Mouse (Mus musculus) kidney, embryonic 14.5 days (tissue): ENCODE data around the gene Ccdc78. TPM values are rescaled to one million over a fixed set of nuclear protein-coding genes. Genes with fewer than 3 reads are reported as not detected.

ENCODE experiments used
- ATAC-seq: fragments of 200-750 bp; cut with Nextera tagmentation; 2 replicates; pipeline ENCODE4 v1.8.0; 2017; ENCODE audit warnings: moderate number of reproducible peaks, mild to moderate bottlenecking, moderate TSS enrichment, moderate library complexity; ENCODE audit not compliant: low FRiP score, low TSS enrichment
- H3K27ac ChIP-seq: fragments of 300-500 bp; sonication (generic); 2 replicates; pipeline ENCODE4 v1.5.1; 2014; ENCODE audit warnings: low read depth, mild to moderate bottlenecking, low read length, moderate library complexity, mixed read lengths
- H3K27me3 ChIP-seq: fragments of 300-500 bp; sonication (generic); 2 replicates; pipeline ENCODE4 v1.6.1; 2014; ENCODE audit warnings: mild to moderate bottlenecking, low read length; ENCODE audit not compliant: control insufficient read depth, insufficient read depth
- H3K36me3 ChIP-seq: fragments of 300-500 bp; sonication (generic); 2 replicates; pipeline ENCODE4 v1.6.1; 2014; ENCODE audit warnings: low read length, mixed read lengths; ENCODE audit not compliant: control insufficient read depth, insufficient read depth
- H3K4me1 ChIP-seq: fragments of 300-500 bp; sonication (generic); 2 replicates; pipeline ENCODE4 v1.6.1; 2014; ENCODE audit warnings: low read length, mixed read lengths; ENCODE audit not compliant: control insufficient read depth, insufficient read depth
- H3K4me2 ChIP-seq: fragments of 300-500 bp; sonication (generic); replicated peaks from 2 replicates; pipeline ENCODE4 v1.6.1; 2014; ENCODE audit warnings: low read depth, mild to moderate bottlenecking, low read length
- H3K4me3 ChIP-seq: fragments of 300-500 bp; sonication (generic); 2 replicates; pipeline ENCODE4 v1.5.1; 2014; ENCODE audit warnings: mild to moderate bottlenecking, low read length
- H3K9ac ChIP-seq: fragments of 300-500 bp; sonication (generic); 2 replicates; pipeline ENCODE4 v1.6.1; 2014; ENCODE audit warnings: low read depth, mild to moderate bottlenecking, low read length, moderate library complexity
- H3K9me3 ChIP-seq: fragments of 300-500 bp; sonication (generic); 2 replicates; pipeline ENCODE4 v1.6.1; 2016; ENCODE audit warnings: low read length; ENCODE audit not compliant: control insufficient read depth
- WGBS: fragments of 180-500 bp; shearing (Covaris S2); extraction: QIAGEN DNeasy Blood & Tissue Kit; methylation state at CpG from one replicate; pipeline ENCODE4 v1.1.7; 2014; 5-methylcytosine and 5-hydroxymethylcytosine counted together
- polyA plus RNA-seq: library from polyadenylated mRNA; unstranded; fragments of >200 nt; fragmentation: Nextera tagmentation; extraction: Ambion mirVana; gene quantifications from 2 replicates; pipeline ENCODE4 v1.2.1, GENCODE M21; 2014

The Ccdc78 gene
- polyA plus RNA-seq, 1 experiment from 2014 or later: 0.32 TPM

DNA sequence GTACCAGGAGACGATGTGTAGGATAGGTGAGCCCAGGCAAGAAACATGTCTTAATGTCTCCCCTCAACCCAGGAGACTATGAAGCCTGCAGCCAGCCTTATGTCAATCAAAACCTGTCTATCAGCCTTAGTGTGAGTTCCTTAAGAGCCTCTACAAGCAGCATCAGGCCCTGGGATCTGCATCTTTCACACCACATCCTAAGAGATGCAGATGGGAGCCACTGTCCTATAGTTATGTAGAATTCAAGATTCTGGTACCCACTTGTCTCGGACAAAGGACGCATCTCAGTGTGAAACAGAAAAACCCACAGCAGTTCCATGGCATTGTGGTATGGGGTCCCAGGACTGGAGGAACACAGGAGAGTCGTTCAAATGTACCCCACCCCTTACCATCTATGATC is 31.3 kb upstream of the Ccdc78 start:
- Histone ChIP-seq H3K4me2 (no peak overlapping the region), H3K9me3 (no peaks in the 10 kb centered on the region), H3K27me3 (no peaks in the 10 kb centered on the region), H3K36me3 (no peaks in the 10 kb centered on the region), H3K27ac (no peak overlapping the region), H3K4me1 (no peaks in the 10 kb centered on the region; the same call in 1 of the 2 replicates), H3K9ac (no peak overlapping the region), H3K4me3 (no peak overlapping the region)
- WGBS: 87% methylated on average over 4 of the region's 4 CpGs
- ATAC-seq: no peak

DNA sequence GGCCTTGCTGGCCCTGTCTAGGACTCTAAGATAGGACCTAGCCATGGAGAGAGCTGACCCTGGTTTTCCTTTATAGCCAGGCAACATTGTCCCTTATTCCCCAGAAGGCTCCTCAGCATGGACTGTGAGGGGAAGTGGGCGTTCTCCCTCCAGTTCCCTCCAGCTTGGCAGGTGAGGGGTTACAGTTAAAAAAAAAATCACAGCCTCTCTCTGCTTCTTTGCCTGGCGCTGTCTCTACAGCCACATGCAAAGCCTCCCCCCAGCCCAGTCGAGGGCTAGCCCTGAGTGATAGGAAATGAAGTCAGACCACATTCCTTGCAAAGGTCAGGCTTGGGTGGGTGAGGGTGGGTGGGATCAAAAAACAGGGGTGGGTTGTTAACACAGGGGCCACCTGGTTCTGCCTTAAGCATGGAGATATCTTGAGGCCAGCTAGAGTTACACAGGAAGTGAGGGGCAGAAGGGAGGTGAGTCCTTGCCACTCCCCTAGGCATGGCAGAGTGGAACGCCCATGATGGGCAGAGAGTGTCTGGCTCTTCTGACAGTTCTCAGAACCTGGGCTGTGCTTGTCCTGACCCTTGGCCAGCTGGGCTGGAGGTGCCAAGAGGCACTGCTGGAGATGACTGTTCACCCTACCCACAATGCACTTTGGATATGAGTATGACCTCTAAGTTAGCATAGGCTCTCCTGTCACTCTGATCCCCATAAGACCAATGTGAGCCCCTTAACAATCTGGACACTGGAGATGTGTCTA is 30.6 kb upstream of the Ccdc78 start:
- no peak overlapping the region for H3K9ac ChIP-seq
- H3K4me2 ChIP-seq: no peak overlapping the region
- no peaks in the 10 kb centered on the region for H3K27me3 ChIP-seq
- H3K4me3 ChIP-seq: no peak overlapping the region
- H3K4me1 ChIP-seq: no peaks in the 10 kb centered on the region; the same call in 1 of the 2 replicates
- no peaks in the 10 kb centered on the region for H3K36me3 ChIP-seq
- H3K27ac ChIP-seq: no peak overlapping the region
- no peaks in the 10 kb centered on the region for H3K9me3 ChIP-seq
- 28% methylated on average over 4 of the region's 4 CpGs for WGBS
- peak; percentile 58 for ATAC-seq

DNA sequence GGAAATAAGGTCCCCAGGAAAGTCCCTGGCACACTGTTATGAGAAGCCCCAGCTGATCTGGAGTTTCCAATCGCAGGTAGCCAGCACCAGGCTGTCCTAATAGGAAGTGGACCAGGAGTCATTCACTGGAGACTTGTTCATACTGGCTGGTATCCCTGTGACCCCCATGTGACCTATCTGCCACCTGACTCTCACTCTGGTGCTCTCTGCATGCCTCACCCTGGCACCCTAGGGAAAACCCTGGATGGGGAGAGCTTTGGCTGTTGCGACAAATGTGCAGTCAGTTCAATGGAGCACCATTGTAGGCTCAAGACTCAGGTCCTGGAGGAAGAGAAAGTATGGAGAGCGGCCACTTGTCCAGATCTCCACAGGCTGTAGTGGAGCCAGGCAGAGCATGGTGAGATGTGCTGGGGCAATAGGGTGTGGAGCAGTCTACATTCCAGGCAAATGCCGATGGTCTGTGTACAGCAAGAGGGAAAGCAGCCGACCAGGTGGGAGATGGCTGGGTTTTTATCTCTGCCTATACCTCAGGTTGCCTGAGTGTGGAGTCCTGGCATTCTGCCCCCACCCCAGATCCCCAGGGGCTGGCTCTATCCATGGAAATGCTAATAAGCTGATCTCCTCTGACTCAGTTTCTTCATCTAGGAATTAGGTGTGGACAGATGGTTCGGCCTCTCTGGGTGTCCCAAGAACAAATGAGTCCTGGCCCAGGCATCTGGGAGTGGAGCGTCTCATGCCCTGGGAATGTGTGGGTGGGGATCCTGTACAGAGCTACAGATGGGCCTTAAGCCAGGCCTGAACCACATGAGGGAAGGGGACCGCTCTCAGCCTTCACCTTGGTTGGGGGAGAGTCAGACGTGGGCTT is 29.8 kb upstream of the Ccdc78 start:
- WGBS: 75% methylated on average over 9 of the region's 9 CpGs
- Histone ChIP-seq H3K4me1 (no peaks in the 10 kb centered on the region; the same call in 1 of the 2 replicates), H3K36me3 (no peaks in the 10 kb centered on the region), H3K9ac (no peak overlapping the region), H3K9me3 (no peaks in the 10 kb centered on the region), H3K4me2 (no peak overlapping the region), H3K27ac (no peak overlapping the region), H3K4me3 (no peak overlapping the region), H3K27me3 (no peaks in the 10 kb centered on the region)
- no peak for ATAC-seq

DNA sequence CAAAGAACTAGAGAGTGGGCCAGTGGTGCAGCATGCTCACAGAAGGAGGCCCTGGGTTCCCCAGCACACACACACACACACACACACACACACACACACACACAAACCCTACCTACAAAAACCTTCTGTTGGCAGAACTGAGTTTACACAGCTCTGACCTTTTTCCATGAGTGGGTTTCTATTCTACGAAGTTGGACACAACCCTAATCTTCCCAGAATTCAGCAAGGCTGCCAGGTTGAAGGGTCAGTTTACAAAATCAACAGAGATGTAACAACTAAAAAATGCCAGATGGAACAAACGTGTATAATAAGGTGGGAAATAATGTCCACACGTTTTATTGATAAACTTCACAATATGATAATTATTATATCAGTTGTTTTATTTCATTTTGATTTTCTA is 28.7 kb upstream of the Ccdc78 start:
- H3K4me3 ChIP-seq: no peak overlapping the region
- H3K27ac ChIP-seq: no peak overlapping the region
- no peaks in the 10 kb centered on the region for H3K27me3 ChIP-seq
- no peak overlapping the region for H3K9ac ChIP-seq
- no peaks in the 10 kb centered on the region for H3K9me3 ChIP-seq
- H3K4me2 ChIP-seq: no peak overlapping the region
- no peaks in the 10 kb centered on the region; the same call in 1 of the 2 replicates for H3K4me1 ChIP-seq
- no peaks in the 10 kb centered on the region for H3K36me3 ChIP-seq
- ATAC-seq: no peak
- WGBS: 57% methylated on average over 3 of the region's 3 CpGs

DNA sequence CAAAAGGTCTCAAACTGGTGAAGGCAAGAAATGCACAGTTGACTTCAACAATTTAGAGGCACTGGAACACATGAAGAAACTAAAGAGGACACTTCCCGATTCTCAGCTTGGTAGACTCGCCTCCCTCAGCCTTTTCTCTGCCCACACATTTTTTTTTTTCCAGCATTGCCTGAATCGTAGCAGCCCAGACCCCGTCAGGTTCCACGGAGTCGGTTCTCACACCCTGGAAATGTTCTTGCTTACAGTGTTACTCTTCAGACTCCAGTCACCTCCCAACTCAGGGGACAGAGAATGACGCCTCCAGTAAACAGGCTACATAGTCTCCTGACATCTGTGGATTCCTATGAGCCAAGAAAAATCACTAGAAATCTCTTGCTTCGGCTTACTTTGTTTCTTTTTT is 26.2 kb upstream of the Ccdc78 start:
- no peaks in the 10 kb centered on the region for H3K27me3 ChIP-seq
- H3K36me3 ChIP-seq: no peaks in the 10 kb centered on the region
- no peak overlapping the region for H3K9ac ChIP-seq
- no peak overlapping the region for H3K27ac ChIP-seq
- ATAC-seq: no peak
- H3K4me2 ChIP-seq: no peak overlapping the region
- H3K9me3 ChIP-seq: no peaks in the 10 kb centered on the region
- WGBS: 73% methylated on average over 8 of the region's 8 CpGs
- no peak overlapping the region for H3K4me3 ChIP-seq
- H3K4me1 ChIP-seq: no peaks in the 10 kb centered on the region; the same call in 1 of the 2 replicates

DNA sequence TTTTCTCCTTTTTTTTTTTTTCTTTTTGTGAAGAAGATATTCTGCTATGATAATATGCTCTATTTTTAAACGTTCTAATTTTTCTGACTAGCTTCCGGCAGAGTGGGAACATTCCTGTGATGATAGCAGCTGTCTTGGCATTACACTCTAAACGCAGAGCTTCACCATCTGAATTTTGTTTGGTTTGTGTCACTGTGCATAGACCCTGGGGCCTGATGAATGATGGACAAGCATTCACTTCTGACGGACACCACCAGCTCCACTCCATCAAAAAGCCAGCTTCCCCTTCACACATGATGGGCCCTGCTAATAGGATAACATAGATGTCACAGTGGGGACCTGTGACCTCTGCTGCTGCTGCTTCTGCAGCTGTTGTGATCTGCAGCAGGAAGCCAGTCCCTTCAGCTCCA is 24.8 kb upstream of the Ccdc78 start:
- Histone ChIP-seq H3K9ac (no peak overlapping the region), H3K36me3 (no peaks in the 10 kb centered on the region), H3K27me3 (no peaks in the 10 kb centered on the region), H3K4me3 (no peak overlapping the region), H3K4me1 (no peaks in the 10 kb centered on the region), H3K9me3 (no peaks in the 10 kb centered on the region), H3K4me2 (no peak overlapping the region), H3K27ac (no peak overlapping the region)
- no peak for ATAC-seq
- 61% methylated on average over 4 of the region's 4 CpGs for WGBS

DNA sequence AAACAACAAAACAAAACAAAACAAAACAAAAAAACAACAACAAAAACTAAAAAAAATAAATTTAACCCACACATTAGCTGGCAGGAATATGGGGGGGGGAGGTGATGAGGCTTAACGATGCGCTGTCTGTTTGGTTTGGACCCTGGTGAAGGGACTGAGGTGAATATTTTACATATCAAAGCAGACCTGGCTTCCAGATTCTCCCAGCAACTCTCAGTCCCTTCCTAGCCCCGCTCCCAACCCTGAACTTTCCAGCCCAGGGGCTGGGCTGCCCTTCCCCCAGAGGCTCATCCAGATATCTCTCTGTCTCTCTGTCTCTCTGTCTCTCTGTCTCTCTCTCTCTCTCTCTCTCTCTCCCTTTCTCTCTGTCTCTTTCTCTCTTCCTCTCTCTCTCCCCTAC is 23.8 kb upstream of the Ccdc78 start:
- Histone ChIP-seq H3K9me3 (no peaks in the 10 kb centered on the region), H3K4me3 (no peak overlapping the region), H3K27me3 (no peaks in the 10 kb centered on the region), H3K36me3 (no peaks in the 10 kb centered on the region), H3K4me1 (no peaks in the 10 kb centered on the region), H3K9ac (no peak overlapping the region), H3K27ac (no peak overlapping the region), H3K4me2 (no peak overlapping the region)
- ATAC-seq: no peak
- WGBS: 34% methylated on average over 3 of the region's 3 CpGs

DNA sequence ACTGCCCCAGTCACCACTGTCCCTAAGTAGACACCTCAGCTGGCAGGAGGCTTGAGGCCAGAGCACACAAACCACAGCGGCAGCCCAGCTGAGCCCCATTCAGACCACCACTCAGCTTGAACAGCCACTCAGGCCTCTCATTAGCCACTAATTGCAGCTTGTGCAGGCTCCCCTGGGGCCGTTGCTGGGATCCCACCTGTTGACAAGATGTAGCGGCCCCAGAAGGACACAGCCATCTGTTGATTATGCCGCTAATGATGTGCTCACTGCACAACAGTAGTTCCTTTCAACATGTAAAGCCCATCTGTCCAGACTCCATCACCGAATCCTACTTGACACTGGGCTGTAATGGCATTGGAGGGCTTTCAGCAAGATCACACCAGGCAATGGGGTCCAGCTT is 20.5 kb upstream of the Ccdc78 start:
- Histone ChIP-seq H3K4me1 (no peaks in the 10 kb centered on the region), H3K4me3 (no peak overlapping the region), H3K27me3 (no peaks in the 10 kb centered on the region), H3K27ac (no peak overlapping the region), H3K9ac (no peak overlapping the region), H3K36me3 (no peaks in the 10 kb centered on the region), H3K9me3 (no peaks in the 10 kb centered on the region), H3K4me2 (no peak overlapping the region)
- no peak for ATAC-seq
- WGBS: 46% methylated on average over 5 of the region's 5 CpGs

DNA sequence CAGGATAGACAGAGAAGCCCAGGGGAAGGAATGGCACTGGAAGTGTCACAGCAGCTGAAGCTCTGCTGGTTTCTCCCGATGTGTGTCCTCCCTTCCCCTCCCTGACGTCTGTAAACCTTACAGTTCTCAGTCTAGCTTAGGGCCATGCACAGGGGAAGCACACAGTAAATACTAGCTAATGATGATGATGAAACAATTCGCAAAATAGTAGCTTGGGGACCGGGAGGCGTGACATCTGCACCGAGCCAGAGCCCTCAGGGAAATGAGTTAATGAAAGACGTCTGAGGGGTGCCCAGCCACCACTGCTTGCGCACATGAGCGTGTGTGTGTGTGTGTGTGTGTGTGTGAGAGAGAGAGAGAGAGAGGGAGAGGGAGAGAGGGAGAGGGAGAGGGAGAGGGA is 17.0 kb upstream of the Ccdc78 start:
- Histone ChIP-seq H3K4me1 (peaks cover 3% of the 10 kb centered on the region), H3K27me3 (no peaks in the 10 kb centered on the region), H3K4me2 (no peak overlapping the region), H3K27ac (no peak overlapping the region), H3K9ac (no peak overlapping the region), H3K9me3 (no peaks in the 10 kb centered on the region), H3K4me3 (no peak overlapping the region), H3K36me3 (no peaks in the 10 kb centered on the region)
- no peak for ATAC-seq
- 51% methylated on average over 9 of the region's 9 CpGs for WGBS
